Mouse (Mus musculus): Measurements from ENCODE around the gene D630003M21Rik.

D630003M21Rik gene

GRCm38 (mm10) chr2:158166628-158167027, 62.4 kb downstream of the D630003M21Rik start:
- peak; percentile 64 to 78 for DNase-seq (ENCODE audit: low spot score in 2 of 2)

GRCm38 (mm10) chr2:158165776-158166175, 63.2 kb downstream of the D630003M21Rik start:
- no peak for DNase-seq (ENCODE audit: low spot score in 2 of 2)

- DNase-seq (ENCODE audit: low spot score in 2 of 2): no peak
These were observed 66.0 kb downstream of the D630003M21Rik start for GRCm38 (mm10) chr2:158163034-158163433.

- DNase-seq (ENCODE audit: low spot score in 2 of 2): no peak
These were observed 67.3 kb downstream of the D630003M21Rik start for GRCm38 (mm10) chr2:158161761-158162160.

GRCm38 (mm10) chr2:158159376-158160235, 69.4 kb downstream of the D630003M21Rik start:
- DNase-seq (ENCODE audit: low spot score in 2 of 2): no peak

GRCm38 (mm10) chr2:158157654-158158053, 71.4 kb downstream of the D630003M21Rik start:
- no peak for DNase-seq (ENCODE audit: low spot score in 2 of 2)

GRCm38 (mm10) chr2:158156487-158156886, 72.5 kb downstream of the D630003M21Rik start:
- DNase-seq (ENCODE audit: low spot score in 2 of 2): no peak

GRCm38 (mm10) chr2:158155615-158156014, 73.4 kb downstream of the D630003M21Rik start:
- no peak for DNase-seq (ENCODE audit: low spot score in 2 of 2)

GRCm38 (mm10) chr2:158155101-158155500, 73.9 kb downstream of the D630003M21Rik start:
- no peak for DNase-seq (ENCODE audit: low spot score in 2 of 2)

GRCm38 (mm10) chr2:158154641-158155040, 74.4 kb downstream of the D630003M21Rik start:
- DNase-seq (ENCODE audit: low spot score in 2 of 2): no peak

- DNase-seq (ENCODE audit: low spot score in 2 of 2): peak in 1 of 2 experiments; percentile 57
These were observed 75.2 kb downstream of the D630003M21Rik start for GRCm38 (mm10) chr2:158153728-158154343.

GRCm38 (mm10) chr2:158152685-158153309, 76.2 kb downstream of the D630003M21Rik start:
- DNase-seq (ENCODE audit: low spot score in 2 of 2): no peak

GRCm38 (mm10) chr2:158151077-158151476, 77.9 kb downstream of the D630003M21Rik start:
- DNase-seq (ENCODE audit: low spot score in 2 of 2): no peak

GRCm38 (mm10) chr2:158146971-158147370, 82.1 kb downstream of the D630003M21Rik start:
- no peak for DNase-seq (ENCODE audit: low spot score in 2 of 2)

- peak; percentile 96 to 100 for DNase-seq (ENCODE audit: low spot score in 2 of 2)
These were observed 82.8 kb downstream of the D630003M21Rik start, which contains the start of gene Tgm2 for GRCm38 (mm10) chr2:158146223-158146622. Gene Tgm2, minus strand, starts transcription at chr2:158146436.

GRCm38 (mm10) chr2:158145528-158146065, 83.4 kb downstream of the D630003M21Rik start:
- DNase-seq (ENCODE audit: low spot score in 2 of 2): peak in 1 of 2 experiments; percentile 66

GRCm38 (mm10) chr2:158144750-158145527, 84.1 kb downstream of the D630003M21Rik start:
- DNase-seq (ENCODE audit: low spot score in 2 of 2): peak in 1 of 2 experiments; percentile 64

GRCm38 (mm10) chr2:158144263-158144662, 84.8 kb downstream of the D630003M21Rik start:
- DNase-seq (ENCODE audit: low spot score in 2 of 2): peak in 1 of 2 experiments; percentile 63

GRCm38 (mm10) chr2:158143816-158144215, 85.2 kb downstream of the D630003M21Rik start:
- DNase-seq (ENCODE audit: low spot score in 2 of 2): no peak

GRCm38 (mm10) chr2:158142981-158143380, 86.0 kb downstream of the D630003M21Rik start:
- peak in 1 of 2 experiments; percentile 65 for DNase-seq (ENCODE audit: low spot score in 2 of 2)

All from spleen, postnatal 4 days (tissue).